Mouse (Mus musculus): Measurements from ENCODE around the gene Ppp1r13b. TPM values are rescaled to one million over a fixed set of nuclear protein-coding genes. Genes with fewer than 3 reads are reported as not detected.

The Ppp1r13b gene
- total RNA-seq, 2 experiments from 2014 or later = 92.0 to 104 TPM

DNA sequence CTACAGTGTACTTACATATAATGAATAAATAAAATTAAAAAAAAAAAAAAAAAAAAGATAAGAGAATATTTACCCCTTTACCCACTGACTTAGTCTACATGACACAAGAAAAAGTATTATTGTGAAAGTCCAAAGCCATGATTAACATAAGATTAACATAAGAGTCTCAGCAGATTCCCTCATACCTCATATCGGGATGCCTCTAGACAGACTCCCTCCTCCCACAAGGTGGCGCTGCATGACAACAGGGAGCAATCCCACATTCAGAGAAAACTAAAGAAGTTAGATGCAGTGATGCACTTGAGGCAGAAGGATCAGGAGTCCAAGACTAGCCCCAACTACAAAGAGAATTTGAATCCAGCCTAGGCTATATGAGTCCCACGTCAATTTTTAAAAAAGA is 29.7 kb downstream of the Ppp1r13b start:
- peak; percentile 60 to 65 for DNase-seq

DNA sequence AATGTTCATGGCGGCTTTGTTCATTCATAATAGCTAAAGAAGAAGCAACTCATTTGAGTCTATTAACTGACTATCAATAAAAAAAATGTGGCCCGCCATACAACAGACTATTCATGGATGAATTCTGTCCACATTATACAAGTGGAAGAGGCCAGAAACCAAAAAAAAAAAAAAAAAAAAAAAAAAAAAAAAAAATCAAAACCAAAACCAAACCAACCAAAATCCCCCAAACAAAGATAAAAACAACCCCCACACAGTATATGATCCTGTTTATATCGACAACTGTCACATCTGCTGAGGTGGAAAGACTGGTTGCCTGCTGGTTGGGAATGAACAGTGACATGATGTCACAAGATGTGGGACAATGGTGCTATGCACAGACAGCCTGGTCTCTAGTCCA is 32.4 kb downstream of the Ppp1r13b start:
- DNase-seq = no peak

DNA sequence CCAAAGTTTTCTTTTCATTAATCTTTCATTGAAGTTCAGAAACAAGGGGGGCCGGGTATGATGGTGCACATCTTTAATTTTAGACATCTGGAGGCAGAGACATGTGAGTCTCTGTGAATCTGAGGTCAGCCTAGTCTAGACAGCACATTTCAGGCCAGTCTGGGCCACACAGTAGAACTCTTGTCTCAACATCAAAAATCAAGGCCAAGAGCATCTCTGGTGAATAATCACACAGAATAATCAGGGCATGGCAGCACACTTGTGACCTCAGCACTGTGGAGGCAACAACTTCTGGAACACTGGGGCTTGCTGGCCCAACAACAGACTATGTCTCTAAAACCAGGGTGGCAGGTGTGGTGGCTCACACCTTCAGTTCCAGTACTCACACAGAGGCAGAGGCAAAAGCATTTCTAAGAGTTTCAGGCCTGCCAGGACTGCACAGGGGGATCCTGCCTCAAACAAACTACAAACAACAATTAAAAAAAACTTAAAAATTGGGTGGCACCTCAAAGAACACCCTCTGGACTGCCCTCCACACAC is 33.2 kb downstream of the Ppp1r13b start:
- DNase-seq = no peak

DNA sequence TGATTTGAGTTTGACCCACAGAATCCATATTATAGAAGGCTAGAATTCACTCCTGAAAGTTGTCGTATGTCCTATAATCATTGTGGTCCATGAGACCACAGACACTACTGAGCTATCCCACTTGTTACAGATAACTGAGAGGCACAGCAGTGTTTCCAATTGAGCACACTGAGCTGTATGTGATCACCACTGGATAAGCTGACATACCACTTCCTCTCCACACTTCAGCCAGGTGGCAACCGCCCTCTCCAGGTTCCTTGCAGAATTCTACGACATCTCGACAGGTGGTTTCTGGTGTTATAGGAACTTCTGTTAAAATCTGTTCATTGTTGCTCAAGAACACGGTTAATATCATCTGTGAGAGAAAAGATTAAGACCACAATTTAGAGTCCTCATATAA is 35.8 kb downstream of the Ppp1r13b start:
- no peak for DNase-seq

GRCm38 (mm10) chr12:111870811-111871210 is 37.1 kb downstream of the Ppp1r13b start:
- DNase-seq = no peak

GRCm38 (mm10) chr12:111869806-111870205 is 38.1 kb downstream of the Ppp1r13b start:
- no peak for DNase-seq

DNA sequence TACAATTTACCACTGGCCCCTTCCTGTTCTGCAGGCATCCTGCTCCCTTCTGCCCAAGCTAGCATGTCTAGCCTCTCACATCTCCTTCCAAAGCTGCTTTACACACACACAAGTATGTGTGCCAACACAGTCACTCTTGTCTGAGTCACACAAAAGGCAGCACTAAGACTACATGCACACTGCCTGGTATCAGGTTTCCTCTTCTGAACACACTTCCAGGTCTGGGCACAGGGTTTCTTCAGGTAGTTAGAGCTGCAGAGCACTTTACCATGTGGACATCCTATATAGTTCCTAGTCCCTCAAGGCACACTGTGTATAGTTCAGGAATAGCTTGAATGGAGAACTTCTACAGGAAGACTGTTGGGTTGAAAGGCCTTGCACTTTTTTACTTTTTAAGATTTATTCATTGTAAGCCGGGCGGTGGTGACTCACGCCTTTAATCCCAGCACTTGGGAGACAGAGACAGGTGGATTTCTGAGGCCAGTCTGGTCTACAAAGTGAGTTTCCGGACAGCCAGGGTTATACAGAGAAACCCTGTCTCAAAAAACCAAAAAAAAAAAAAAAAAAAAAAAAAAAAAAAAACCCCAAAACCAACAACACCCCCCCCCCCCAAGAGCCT is 43.6 kb downstream of the Ppp1r13b start:
- DNase-seq = no peak

GRCm38 (mm10) chr12:111855448-111855847 is 52.5 kb downstream of the Ppp1r13b start:
- no peak for DNase-seq

GRCm38 (mm10) chr12:111853546-111853945 is 54.4 kb downstream of the Ppp1r13b start:
- DNase-seq = no peak

DNA sequence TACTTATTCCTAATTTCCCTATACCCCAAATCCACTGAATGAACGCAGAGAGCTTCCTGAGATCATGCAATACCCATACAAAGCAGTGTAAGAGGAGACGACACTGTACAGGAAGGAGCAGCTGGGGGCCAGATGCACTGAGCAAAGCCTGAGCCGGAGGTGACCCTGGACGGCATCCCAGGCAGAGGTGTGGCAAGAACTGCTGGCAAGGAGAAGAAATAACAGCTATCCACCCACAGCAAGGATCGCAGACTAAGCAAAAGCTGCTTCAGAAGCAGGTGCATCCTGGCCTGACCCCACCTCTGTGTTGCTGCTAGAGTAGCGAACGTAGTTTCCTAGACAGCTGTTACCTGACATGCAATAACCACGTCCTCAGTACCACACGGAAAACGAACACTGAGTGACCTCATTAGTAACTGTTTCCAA is 54.9 kb downstream of the Ppp1r13b start:
- no peak for DNase-seq

DNA sequence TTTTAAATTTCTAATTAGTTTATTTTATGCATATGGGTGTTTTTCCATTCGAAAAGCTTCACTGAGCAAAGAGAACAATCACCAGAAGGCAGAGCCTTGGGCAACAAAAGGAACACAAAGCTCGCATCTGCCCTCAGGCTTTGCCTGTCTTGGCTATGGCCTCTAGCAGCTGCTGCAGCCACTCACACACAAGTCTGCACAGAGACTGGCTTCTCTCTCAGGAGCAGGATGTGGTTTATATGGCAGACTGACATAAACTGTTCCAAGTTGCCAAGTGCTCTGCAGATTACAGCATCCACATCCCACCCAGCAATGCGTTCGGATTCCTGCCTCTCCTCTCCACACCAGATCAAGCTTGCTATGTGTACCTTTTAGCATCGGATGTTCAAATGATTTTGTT is 56.2 kb downstream of the Ppp1r13b start:
- DNase-seq = peak in 1 of 2 experiments; percentile 24

GRCm38 (mm10) chr12:111851235-111851634 is 56.7 kb downstream of the Ppp1r13b start:
- no peak for DNase-seq

GRCm38 (mm10) chr12:111848300-111848798 is 59.6 kb downstream of the Ppp1r13b start:
- no peak for DNase-seq

GRCm38 (mm10) chr12:111846815-111847214 is 61.1 kb downstream of the Ppp1r13b start:
- DNase-seq = no peak

GRCm38 (mm10) chr12:111845953-111846352 is 62.0 kb downstream of the Ppp1r13b start:
- DNase-seq = no peak

- DNase-seq = no peak
Measured at GRCm38 (mm10) chr12:111843470-111843869, 64.4 kb downstream of the Ppp1r13b start.

DNA sequence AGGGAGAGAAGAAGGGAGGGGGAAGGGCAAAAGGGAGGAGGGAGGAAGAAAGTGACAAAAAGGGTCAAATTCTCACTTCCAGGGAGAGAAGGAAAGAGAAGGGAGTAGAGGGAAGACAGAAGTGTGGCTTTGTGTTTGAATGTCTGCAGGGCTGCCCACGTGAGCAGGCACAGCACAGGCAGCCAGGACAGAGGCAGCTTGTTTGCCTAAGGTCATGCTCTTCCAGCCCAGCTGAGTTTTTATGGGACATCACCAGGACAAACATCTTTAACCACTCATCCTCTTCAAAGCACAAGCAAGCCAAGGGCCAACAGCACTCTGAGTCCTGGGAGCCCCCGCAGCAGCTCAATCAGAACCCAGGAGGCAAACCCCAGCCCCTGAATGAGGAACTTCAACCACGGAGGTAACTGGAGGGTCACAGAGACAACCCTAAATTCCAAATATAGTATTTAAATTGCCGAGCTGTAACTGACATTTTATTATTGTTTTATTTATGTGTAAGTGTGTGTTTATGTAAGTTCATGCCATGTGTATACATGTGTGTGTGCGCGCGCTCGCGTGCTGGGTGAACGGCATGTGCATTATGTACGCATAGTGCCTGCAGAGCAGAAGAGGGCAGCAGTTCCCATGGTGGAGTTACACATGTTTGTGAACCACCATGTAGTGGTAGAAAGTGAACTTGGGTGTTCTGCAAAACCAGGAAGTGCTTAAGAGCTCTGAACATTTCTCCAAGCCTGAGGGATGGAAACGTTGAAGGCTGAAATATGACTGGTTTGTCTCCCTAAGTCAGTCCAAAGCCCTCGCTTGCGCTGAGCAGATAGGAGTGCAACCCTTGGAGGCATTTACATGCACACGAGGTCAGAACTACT is 65.1 kb downstream of the Ppp1r13b start:
- DNase-seq = no peak

GRCm38 (mm10) chr12:111833457-111833856 is 74.5 kb downstream of the Ppp1r13b start:
- DNase-seq = no peak

GRCm38 (mm10) chr12:111832643-111833042 is 75.3 kb downstream of the Ppp1r13b start:
- DNase-seq = no peak

DNA sequence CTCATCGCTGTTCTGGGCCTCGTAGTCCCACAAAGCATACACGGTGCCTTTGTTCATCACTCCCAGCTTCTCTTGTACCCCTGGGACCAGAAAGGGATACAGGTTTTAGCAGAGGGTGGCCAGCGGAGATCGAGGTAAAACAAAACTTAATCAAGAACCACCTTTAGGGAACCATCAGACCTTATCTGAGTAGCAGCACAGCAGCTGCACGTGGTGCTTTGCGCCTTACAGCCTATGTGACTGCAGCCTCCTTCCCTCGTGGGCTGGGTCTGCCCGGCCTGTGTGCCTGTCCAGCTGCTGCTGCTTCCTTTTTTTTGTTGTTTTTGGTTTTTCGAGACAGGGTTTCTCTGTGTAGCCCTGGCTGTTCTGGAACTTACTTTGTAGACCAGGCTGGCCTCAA is 77.5 kb downstream of the Ppp1r13b start:
- no peak for DNase-seq

GRCm38 (mm10) chr12:111829954-111830353 is 78.0 kb downstream of the Ppp1r13b start:
- DNase-seq = no peak

DNA sequence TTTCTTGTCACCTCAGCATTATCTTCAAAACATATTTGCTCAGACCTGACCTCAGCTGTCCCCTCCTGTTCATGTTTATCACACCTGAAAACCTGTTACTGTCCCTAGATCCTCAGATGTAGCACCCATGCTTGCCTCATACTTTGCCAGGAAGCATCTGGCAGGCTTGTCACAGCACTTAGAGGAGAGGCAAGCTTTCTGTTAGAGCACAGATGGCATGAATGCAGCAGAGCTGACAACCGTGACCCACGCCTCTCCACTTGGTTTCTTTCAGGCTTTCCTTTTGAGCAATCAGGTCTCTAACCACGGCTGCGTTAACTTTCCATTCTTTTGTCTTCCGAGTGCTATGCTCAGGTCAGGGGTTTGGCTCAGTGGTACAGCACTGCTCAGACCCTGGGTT is 78.5 kb downstream of the Ppp1r13b start:
- no peak for DNase-seq

DNA sequence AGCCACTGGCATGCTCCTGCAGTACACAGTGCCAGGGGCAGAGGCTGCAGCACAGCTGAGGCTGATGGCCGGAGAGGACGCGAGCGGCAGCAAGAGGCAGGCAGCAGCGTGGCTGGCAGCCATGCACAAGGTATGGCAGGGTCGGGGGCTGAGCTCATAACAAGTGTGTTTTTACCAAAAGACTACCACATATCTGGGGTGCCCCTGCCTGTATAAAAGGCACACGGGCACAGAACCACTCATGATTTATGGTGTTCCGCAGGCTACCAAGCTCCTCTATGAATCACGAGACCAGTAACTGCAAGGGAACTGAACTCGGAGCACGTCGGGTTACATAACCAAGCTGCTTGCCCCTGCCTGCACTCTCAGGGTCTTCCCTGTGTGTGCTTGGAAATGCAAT is 80.4 kb downstream of the Ppp1r13b start:
- no peak for DNase-seq

Measured in layer of hippocampus, postnatal 36 days (tissue).